Mouse (Mus musculus): ENCODE results near the gene Zhx3. TPM values are rescaled to one million over a fixed set of nuclear protein-coding genes. Genes with fewer than 3 reads are reported as not detected.

Gene Zhx3
- polyA plus RNA-seq, 1 experiment from 2014 or later, result 8.1 TPM

- Histone ChIP-seq H3K27ac (replicated peaks; ENCODE audit: low read depth, low read length) (no peak overlapping the region), H3K36me3 (replicated peaks; ENCODE audit: control insufficient read depth, insufficient read depth, low read depth, low read length) (peaks cover 21% of the 10 kb centered on the region), H3K9me3 (replicated peaks; ENCODE audit: control insufficient read depth, low read length) (no peaks in the 10 kb centered on the region), H3K27me3 (ENCODE audit: control insufficient read depth, insufficient read depth, low read length) (no peaks in the 10 kb centered on the region), H3K4me2 (ENCODE audit: low read depth, low read length) (no peak overlapping the region), H3K4me1 (ENCODE audit: control insufficient read depth, insufficient read depth, low read length) (no peaks in the 10 kb centered on the region), H3K4me3 (ENCODE audit: low read depth, low read length) (no peak overlapping the region), H3K9ac (replicated peaks; ENCODE audit: low read length) (no peak overlapping the region)
- DNase-seq (ENCODE audit: low spot score), result no peak
- WGBS, result 90% methylated on average over 4 of the region's 4 CpGs
- ATAC-seq (replicated peaks; ENCODE audit: insufficient number of reproducible peaks, low FRiP score, low TSS enrichment, low read depth), result no peak
Observed at GRCm38 (mm10) chr2:160715463-160716030, 157.3 kb downstream of the Zhx3 start.

GRCm38 (mm10) chr2:160707673-160708072 is 165.1 kb downstream of the Zhx3 start:
- Histone ChIP-seq H3K36me3 (replicated peaks; ENCODE audit: control insufficient read depth, insufficient read depth, low read depth, low read length) (peaks cover 15% of the 10 kb centered on the region), H3K27ac (replicated peaks; ENCODE audit: low read depth, low read length) (no peak overlapping the region), H3K4me1 (ENCODE audit: control insufficient read depth, insufficient read depth, low read length) (no peaks in the 10 kb centered on the region), H3K27me3 (ENCODE audit: control insufficient read depth, insufficient read depth, low read length) (no peaks in the 10 kb centered on the region), H3K9ac (replicated peaks; ENCODE audit: low read length) (no peak overlapping the region), H3K4me2 (ENCODE audit: low read depth, low read length) (no peak overlapping the region), H3K9me3 (replicated peaks; ENCODE audit: control insufficient read depth, low read length) (no peaks in the 10 kb centered on the region), H3K4me3 (ENCODE audit: low read depth, low read length) (no peak overlapping the region)
- 92% methylated on average over 3 of the region's 3 CpGs for WGBS
- no peak for DNase-seq (ENCODE audit: low spot score)
- no peak for ATAC-seq (replicated peaks; ENCODE audit: insufficient number of reproducible peaks, low FRiP score, low TSS enrichment, low read depth)

- Histone ChIP-seq H3K9me3 (replicated peaks; ENCODE audit: control insufficient read depth, low read length) (no peaks in the 10 kb centered on the region), H3K36me3 (replicated peaks; ENCODE audit: control insufficient read depth, insufficient read depth, low read depth, low read length) (peaks cover 10% of the 10 kb centered on the region), H3K9ac (replicated peaks; ENCODE audit: low read length) (no peak overlapping the region), H3K4me3 (ENCODE audit: low read depth, low read length) (no peak overlapping the region), H3K4me1 (ENCODE audit: control insufficient read depth, insufficient read depth, low read length) (no peaks in the 10 kb centered on the region), H3K27me3 (ENCODE audit: control insufficient read depth, insufficient read depth, low read length) (no peaks in the 10 kb centered on the region), H3K4me2 (ENCODE audit: low read depth, low read length) (no peak overlapping the region), H3K27ac (replicated peaks; ENCODE audit: low read depth, low read length) (no peak overlapping the region)
- DNase-seq (ENCODE audit: low spot score), result no peak
- ATAC-seq (replicated peaks; ENCODE audit: insufficient number of reproducible peaks, low FRiP score, low TSS enrichment, low read depth), result no peak
Observed at GRCm38 (mm10) chr2:160702824-160703223, 170.0 kb downstream of the Zhx3 start.

- no peaks in the 10 kb centered on the region for H3K9me3 ChIP-seq (replicated peaks; ENCODE audit: control insufficient read depth, low read length)
- 89% methylated on average over 3 of the region's 3 CpGs for WGBS
- H3K27ac ChIP-seq (replicated peaks; ENCODE audit: low read depth, low read length), result no peak overlapping the region
- no peak overlapping the region for H3K9ac ChIP-seq (replicated peaks; ENCODE audit: low read length)
- no peak overlapping the region for H3K4me2 ChIP-seq (ENCODE audit: low read depth, low read length)
- no peak for DNase-seq (ENCODE audit: low spot score)
- ATAC-seq (replicated peaks; ENCODE audit: insufficient number of reproducible peaks, low FRiP score, low TSS enrichment, low read depth), result no peak
- no peaks in the 10 kb centered on the region for H3K4me1 ChIP-seq (ENCODE audit: control insufficient read depth, insufficient read depth, low read length)
- H3K27me3 ChIP-seq (ENCODE audit: control insufficient read depth, insufficient read depth, low read length), result no peaks in the 10 kb centered on the region
- H3K36me3 ChIP-seq (replicated peaks; ENCODE audit: control insufficient read depth, insufficient read depth, low read depth, low read length), result peaks cover 6% of the 10 kb centered on the region
- no peak overlapping the region for H3K4me3 ChIP-seq (ENCODE audit: low read depth, low read length)
Observed at GRCm38 (mm10) chr2:160701603-160702002, 171.2 kb downstream of the Zhx3 start.

- Histone ChIP-seq H3K27me3 (ENCODE audit: control insufficient read depth, insufficient read depth, low read length) (no peaks in the 10 kb centered on the region), H3K9me3 (replicated peaks; ENCODE audit: control insufficient read depth, low read length) (no peaks in the 10 kb centered on the region), H3K4me1 (ENCODE audit: control insufficient read depth, insufficient read depth, low read length) (no peaks in the 10 kb centered on the region), H3K36me3 (replicated peaks; ENCODE audit: control insufficient read depth, insufficient read depth, low read depth, low read length) (peaks cover 6% of the 10 kb centered on the region), H3K9ac (replicated peaks; ENCODE audit: low read length) (no peak overlapping the region), H3K4me2 (ENCODE audit: low read depth, low read length) (no peak overlapping the region), H3K4me3 (ENCODE audit: low read depth, low read length) (no peak overlapping the region), H3K27ac (replicated peaks; ENCODE audit: low read depth, low read length) (no peak overlapping the region)
- 83% methylated on average over 5 of the region's 5 CpGs for WGBS
- no peak for DNase-seq (ENCODE audit: low spot score)
- no peak for ATAC-seq (replicated peaks; ENCODE audit: insufficient number of reproducible peaks, low FRiP score, low TSS enrichment, low read depth)
Observed at GRCm38 (mm10) chr2:160700271-160700670, 172.5 kb downstream of the Zhx3 start.

Other genes starting within 250 kb of the Zhx3 start
- 99.6 and 113 TPM in 2 replicates for gene Top1, start 227.1 kb downstream of the Zhx3 start, polyA plus RNA-seq (2014; fragmentation: Nextera tagmentation; extraction: Ambion mirVana)
- gene Plcg1, start 141.7 kb downstream of the Zhx3 start, polyA plus RNA-seq (2014; fragmentation: Nextera tagmentation; extraction: Ambion mirVana), result 63.9 and 64.6 TPM in 2 replicates
- gene Lpin3, start 7.7 kb upstream of the Zhx3 start, polyA plus RNA-seq (2014; fragmentation: Nextera tagmentation; extraction: Ambion mirVana), result 0.50 and 0.88 TPM in 2 replicates
- 3.3 and 4.1 TPM in 2 replicates for gene Emilin3, start 39.3 kb upstream of the Zhx3 start, polyA plus RNA-seq (2014; fragmentation: Nextera tagmentation; extraction: Ambion mirVana)
- 33.3 and 34.0 TPM in 2 replicates for gene Chd6, start 236.1 kb upstream of the Zhx3 start, polyA plus RNA-seq (2014; fragmentation: Nextera tagmentation; extraction: Ambion mirVana)

All from embryonic facial prominence, embryonic 11.5 days (tissue).